Mouse (Mus musculus): ENCODE measurements at regions not wholly inside any gene's neighbourhood (a gene's known extent, or its start where the extent isn't known, plus 50 kb on each side); places are given as distances from the start of the nearest gene placed in this dataset.

GRCm38 (mm10) chr11:84707772-84708171 is 111.5 kb downstream of the Mrm1 start:
- no peak for DNase-seq (ENCODE audit: low spot score)

GRCm38 (mm10) chr11:84706692-84707091 is 112.6 kb downstream of the Mrm1 start:
- DNase-seq (ENCODE audit: low spot score): no peak
- intact Hi-C loops (cut with DNase I): no loop called here

More at GRCm38 (mm10) chr11:84707772-84708171, 111.5 kb downstream of the Mrm1 start:
- intact Hi-C loops (cut with DNase I): no loop called here

DNA sequence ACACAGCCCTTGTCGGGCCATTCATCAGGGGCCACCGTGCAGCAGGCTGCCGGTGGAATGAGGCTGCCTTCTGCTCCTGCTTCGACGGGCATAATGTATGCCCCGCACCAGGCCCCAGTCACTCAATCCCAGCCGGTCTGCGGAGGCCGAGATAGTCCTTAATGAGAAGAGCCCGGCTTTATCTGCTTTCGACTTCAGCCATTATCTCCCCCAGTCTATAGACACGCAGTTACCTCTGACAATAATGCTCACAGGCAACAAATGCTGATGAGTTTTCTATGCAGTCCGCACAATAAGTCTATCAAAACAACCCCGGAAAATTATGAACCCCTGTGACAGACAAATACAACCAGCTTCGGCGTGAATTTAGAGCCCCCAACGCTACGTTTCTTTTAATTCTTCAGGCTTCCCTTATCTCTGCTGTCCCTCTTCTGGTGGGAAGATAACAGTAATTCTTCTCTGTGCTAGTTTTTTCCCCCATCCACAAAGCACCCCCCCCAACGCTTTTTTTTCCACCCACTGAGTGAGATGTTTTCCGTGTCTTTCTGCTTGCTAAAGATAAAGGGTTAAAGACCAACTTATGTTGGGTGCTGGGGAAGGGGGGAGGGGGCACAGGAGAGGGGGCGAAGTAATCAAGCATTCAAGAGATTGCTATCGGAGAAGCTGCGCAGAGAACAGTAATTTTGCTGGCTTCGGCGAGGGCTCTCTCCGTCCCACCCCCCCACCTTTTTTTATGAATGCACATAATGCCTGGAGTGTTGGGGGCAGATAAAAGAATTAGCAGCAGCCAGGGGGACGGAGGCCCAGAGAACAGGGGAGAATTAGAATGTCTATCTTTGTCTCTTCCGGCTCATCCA is 117.8 kb downstream of the Mrm1 start:
- intact Hi-C loops (cut with DNase I): no loop called here
- no peak for DNase-seq (ENCODE audit: low spot score)

- intact Hi-C loops (cut with DNase I): no loop called here
- DNase-seq (ENCODE audit: low spot score): no peak
Measured at GRCm38 (mm10) chr11:84697521-84697920, 121.8 kb downstream of the Mrm1 start.

GRCm38 (mm10) chr11:84692638-84693037 is 126.7 kb downstream of the Mrm1 start:
- intact Hi-C loops (cut with DNase I): no loop called here
- no peak for DNase-seq (ENCODE audit: low spot score)

- intact Hi-C loops (cut with DNase I): no loop called here
- no peak for DNase-seq (ENCODE audit: low spot score)
Measured at GRCm38 (mm10) chr11:84691410-84692148, 127.7 kb downstream of the Mrm1 start.

DNA sequence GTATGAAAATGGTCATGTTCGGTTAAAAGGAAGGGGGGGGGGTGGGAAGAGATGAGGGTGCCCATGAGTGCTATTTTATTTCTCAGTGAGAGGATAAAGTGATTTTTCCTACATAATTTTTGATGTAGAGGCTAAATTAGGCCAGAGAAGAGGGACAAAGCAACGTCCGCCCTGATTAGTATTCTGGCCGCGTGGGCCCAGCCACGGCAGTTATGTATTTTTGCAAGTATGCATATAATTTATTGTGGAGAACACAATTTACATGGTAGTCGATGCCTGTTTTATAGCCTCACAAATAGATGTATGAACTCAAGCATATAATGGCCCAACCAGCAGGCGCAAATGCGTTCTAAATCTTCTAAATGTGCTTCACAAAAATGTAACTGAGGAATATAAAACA is 132.8 kb downstream of the Mrm1 start:
- intact Hi-C loops (cut with DNase I): no loop called here
- DNase-seq (ENCODE audit: low spot score): no peak

DNA sequence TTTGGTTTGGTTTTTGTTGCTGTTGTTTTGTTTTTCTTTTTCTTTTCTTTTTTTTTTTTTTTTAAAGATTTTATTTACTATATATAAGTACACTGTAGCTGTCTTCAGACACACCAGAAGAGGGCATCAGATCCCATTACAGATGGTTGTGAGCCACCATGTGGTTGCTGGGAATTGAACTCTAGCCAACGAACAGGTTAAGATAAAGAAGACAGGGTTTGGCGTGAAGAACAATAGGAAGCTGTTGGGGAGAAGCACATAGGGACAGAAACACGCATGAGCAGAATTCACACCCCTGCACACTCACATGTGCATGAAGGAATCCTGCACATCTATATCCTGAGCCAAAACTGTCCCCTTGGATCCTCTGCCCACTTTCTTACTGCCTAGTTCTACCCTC is 135.0 kb downstream of the Mrm1 start:
- DNase-seq (ENCODE audit: low spot score): no peak
- intact Hi-C loops (cut with DNase I): no loop called here

DNA sequence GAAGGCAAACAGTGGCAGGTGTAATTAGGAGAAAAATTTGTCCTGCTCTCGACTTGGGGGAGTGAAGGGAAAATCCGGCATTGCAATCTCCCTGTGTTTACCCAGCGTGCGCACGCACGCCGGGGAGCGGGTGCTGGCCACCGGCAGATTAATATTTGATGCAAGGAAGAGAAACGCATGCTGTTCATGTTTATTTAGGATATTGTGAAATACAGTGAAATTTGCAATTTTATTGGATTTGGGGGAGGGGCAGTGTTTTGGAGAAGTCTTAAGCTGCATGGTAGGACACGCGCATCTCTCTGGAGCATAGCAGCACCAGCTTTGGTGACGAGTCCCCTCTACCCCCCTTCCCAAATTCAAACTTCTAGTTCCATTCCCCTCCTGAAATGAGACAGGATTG is 136.4 kb downstream of the Mrm1 start:
- no peak for DNase-seq (ENCODE audit: low spot score)
- intact Hi-C loops (cut with DNase I): no loop called here

GRCm38 (mm10) chr11:84676377-84677078 is 142.8 kb downstream of the Mrm1 start:
- intact Hi-C loops (cut with DNase I): no loop called here
- no peak for DNase-seq (ENCODE audit: low spot score)

GRCm38 (mm10) chr11:84672841-84673473 is 146.4 kb downstream of the Mrm1 start:
- intact Hi-C loops (cut with DNase I): no loop called here
- DNase-seq (ENCODE audit: low spot score): no peak

GRCm38 (mm10) chr11:84671585-84671984 is 146.2 kb upstream of the Lhx1 start:
- DNase-seq (ENCODE audit: low spot score): no peak

GRCm38 (mm10) chr11:84667711-84668110 is 142.4 kb upstream of the Lhx1 start:
- DNase-seq (ENCODE audit: low spot score): no peak
- intact Hi-C loops (cut with DNase I): no loop called here

More at GRCm38 (mm10) chr11:84671585-84671984, 146.2 kb upstream of the Lhx1 start:
- intact Hi-C loops (cut with DNase I): no loop called here

DNA sequence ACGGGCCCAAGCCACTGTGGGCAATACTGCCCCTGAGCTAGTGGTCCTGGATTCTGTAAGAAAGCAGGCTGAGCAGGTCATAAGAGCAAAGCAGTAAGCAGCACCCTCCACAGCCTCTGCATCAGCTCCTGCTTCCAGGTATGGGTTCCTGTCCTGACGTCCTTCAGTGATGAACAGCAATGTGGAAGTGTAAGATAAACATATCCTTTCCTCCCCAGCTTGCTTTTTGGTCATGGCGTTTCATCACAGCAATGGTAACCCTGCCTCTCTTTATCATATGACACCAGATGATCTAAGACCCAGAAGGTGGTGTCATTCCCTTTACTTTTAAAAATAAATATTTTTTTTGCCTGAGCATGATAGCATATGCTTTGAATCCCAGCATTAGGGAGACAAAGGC is 138.9 kb upstream of the Lhx1 start:
- no peak for DNase-seq (ENCODE audit: low spot score)
- intact Hi-C loops (cut with DNase I): no loop called here

DNA sequence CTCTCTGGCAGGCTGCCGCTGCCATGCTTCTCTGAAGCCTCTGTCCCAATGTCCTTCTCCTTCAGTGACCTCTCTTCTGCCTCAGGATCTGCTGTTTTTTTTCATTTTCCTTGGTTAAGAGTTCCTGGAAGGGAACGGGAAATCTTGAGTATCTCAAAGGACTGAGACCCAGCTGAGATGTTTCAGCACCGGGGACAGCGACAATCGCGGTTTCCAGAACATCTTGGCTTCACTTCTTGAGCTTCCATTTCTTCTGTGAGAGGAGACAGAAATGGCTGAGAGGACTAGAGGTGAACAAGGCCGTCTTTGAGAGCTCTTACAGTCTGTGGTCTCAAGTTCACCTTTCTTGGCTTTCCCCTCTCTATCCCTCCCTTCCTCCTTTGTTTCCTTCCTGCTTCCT is 136.6 kb upstream of the Lhx1 start:
- intact Hi-C loops (cut with DNase I): no loop called here
- DNase-seq (ENCODE audit: low spot score): no peak

GRCm38 (mm10) chr11:84660877-84661276 is 135.5 kb upstream of the Lhx1 start:
- DNase-seq (ENCODE audit: low spot score): no peak
- intact Hi-C loops (cut with DNase I): no loop called here

GRCm38 (mm10) chr11:84659370-84659937 is 134.1 kb upstream of the Lhx1 start:
- intact Hi-C loops (cut with DNase I): no loop called here
- DNase-seq (ENCODE audit: low spot score): no peak

DNA sequence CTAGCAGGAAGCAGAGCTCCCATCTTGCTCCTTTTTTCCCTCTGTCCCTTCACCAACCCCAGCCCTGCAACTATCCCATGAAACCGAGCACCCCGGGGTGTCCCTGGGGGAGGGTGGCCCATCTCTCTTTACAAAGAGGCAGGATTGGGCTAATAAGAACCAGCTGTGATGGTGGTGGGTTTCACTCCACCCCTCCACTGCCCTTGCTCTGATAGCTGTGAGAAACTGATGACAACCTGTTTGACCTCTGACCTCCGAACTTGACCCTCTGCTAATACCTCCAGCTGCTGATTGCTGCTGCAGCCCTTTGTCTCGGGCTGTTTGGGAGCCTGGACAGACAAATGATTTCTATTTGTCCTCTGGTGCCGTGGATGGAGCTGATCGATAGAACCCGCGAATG is 128.1 kb upstream of the Lhx1 start:
- intact Hi-C loops (cut with DNase I): no loop called here
- no peak for DNase-seq (ENCODE audit: low spot score)

DNA sequence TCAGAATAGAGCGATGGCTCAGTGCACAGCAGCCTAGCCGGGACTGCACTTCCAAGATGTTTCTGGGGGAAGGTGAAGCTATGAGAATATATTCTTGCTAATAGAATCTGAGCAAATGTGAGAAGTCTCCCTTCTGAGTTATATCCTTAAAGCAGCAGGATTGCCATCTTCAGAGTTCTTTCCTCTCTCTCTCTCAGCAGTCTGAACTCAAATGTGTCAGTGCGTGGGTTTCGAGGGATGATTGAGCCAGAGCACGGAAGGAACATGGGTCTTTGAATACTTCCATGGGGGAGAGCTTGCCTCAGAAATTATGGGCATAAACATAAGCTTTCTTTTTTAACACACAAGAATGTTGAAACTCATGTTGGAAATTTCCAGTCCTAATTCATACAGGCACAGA is 123.6 kb upstream of the Lhx1 start:
- no peak for DNase-seq (ENCODE audit: low spot score)
- intact Hi-C loops (cut with DNase I): no loop called here

GRCm38 (mm10) chr11:84647104-84647503 is 121.8 kb upstream of the Lhx1 start:
- intact Hi-C loops (cut with DNase I): no loop called here
- DNase-seq (ENCODE audit: low spot score): no peak
